Mouse (Mus musculus) intestine, embryonic 15.5 days (tissue): ENCODE results near the gene Gjb5. TPM values are rescaled to one million over a fixed set of nuclear protein-coding genes. Genes with fewer than 3 reads are reported as not detected.
A peak's percentile ranks its signal among the peaks of the same experiment; 100 is the strongest.

Source experiments
- ATAC-seq: fragments of 200-750 bp; cut with Nextera tagmentation; 2 replicates; pipeline ENCODE4 v1.8.0; 2017; ENCODE audit warnings: moderate TSS enrichment, moderate library complexity
- H3K27ac ChIP-seq: fragments of 300-500 bp; sonication (generic); 2 replicates; pipeline ENCODE4 v1.5.1; 2015; ENCODE audit warnings: mild to moderate bottlenecking, inconsistent platforms
- H3K27me3 ChIP-seq: fragments of 300-500 bp; sonication (generic); replicated peaks from 2 replicates; pipeline ENCODE4 v1.6.1; 2015; ENCODE audit warnings: inconsistent platforms
- H3K36me3 ChIP-seq: fragments of 300-500 bp; sonication (generic); 2 replicates; pipeline ENCODE4 v1.6.1; 2015; ENCODE audit warnings: inconsistent platforms
- H3K4me1 ChIP-seq: fragments of 300-500 bp; sonication (generic); replicated peaks from 2 replicates; pipeline ENCODE4 v1.6.1; 2015; ENCODE audit warnings: inconsistent platforms
- H3K4me2 ChIP-seq: fragments of 300-500 bp; sonication (generic); replicated peaks from 2 replicates; pipeline ENCODE4 v1.6.1; 2015; ENCODE audit warnings: mild to moderate bottlenecking, inconsistent platforms
- H3K4me3 ChIP-seq: fragments of 300-500 bp; sonication (generic); replicated peaks from 2 replicates; pipeline ENCODE4 v1.5.1; 2015; ENCODE audit warnings: inconsistent platforms
- H3K9ac ChIP-seq: fragments of 300-500 bp; sonication (generic); 2 replicates; pipeline ENCODE4 v1.6.1; 2015; ENCODE audit warnings: inconsistent platforms
- H3K9me3 ChIP-seq: fragments of 300-500 bp; sonication (generic); 2 replicates; pipeline ENCODE4 v1.6.1; 2016; ENCODE audit warnings: inconsistent platforms
- WGBS: fragments of 180-500 bp; shearing (Covaris S2); methylation state at CpG from one replicate; pipeline ENCODE4 v1.1.7; 2015; 5-methylcytosine and 5-hydroxymethylcytosine counted together
- polyA plus RNA-seq: library from polyadenylated mRNA; unstranded; fragments of >200 nt; fragmentation: Nextera tagmentation; extraction: Ambion mirVana; gene quantifications from 2 replicates; pipeline ENCODE4 v1.2.1, GENCODE M21; 2015

The Gjb5 gene
- polyA plus RNA-seq, 1 experiment from 2014 or later: 0.89 TPM

GRCm38 (mm10) chr4:127368379-127368973, 10.5 kb upstream of the Gjb5 start:
- Histone ChIP-seq H3K9ac (no peak overlapping the region), H3K9me3 (no peaks in the 10 kb centered on the region), H3K4me3 (no peak overlapping the region), H3K36me3 (no peaks in the 10 kb centered on the region), H3K4me2 (no peak overlapping the region), H3K4me1 (peaks cover 8% of the 10 kb centered on the region), H3K27ac (no peak overlapping the region), H3K27me3 (no peaks in the 10 kb centered on the region)
- 30% methylated on average over 13 of the region's 13 CpGs for WGBS
- ATAC-seq: no peak; the same call in 1 of the 2 replicates

GRCm38 (mm10) chr4:127365834-127366233, 7.9 kb upstream of the Gjb5 start:
- WGBS: 19% methylated on average over 4 of the region's 4 CpGs
- Histone ChIP-seq H3K4me1 (0 out of 2 replicates have a peak, but pooled peaks cover 3% of the 10 kb centered on the region), H3K27me3 (no peaks in the 10 kb centered on the region; the same call in 1 of the 2 replicates), H3K4me2 (no peak overlapping the region), H3K9me3 (no peaks in the 10 kb centered on the region), H3K36me3 (no peaks in the 10 kb centered on the region), H3K9ac (no peak overlapping the region), H3K4me3 (no peak overlapping the region), H3K27ac (no peak overlapping the region)
- ATAC-seq: no peak

DNA sequence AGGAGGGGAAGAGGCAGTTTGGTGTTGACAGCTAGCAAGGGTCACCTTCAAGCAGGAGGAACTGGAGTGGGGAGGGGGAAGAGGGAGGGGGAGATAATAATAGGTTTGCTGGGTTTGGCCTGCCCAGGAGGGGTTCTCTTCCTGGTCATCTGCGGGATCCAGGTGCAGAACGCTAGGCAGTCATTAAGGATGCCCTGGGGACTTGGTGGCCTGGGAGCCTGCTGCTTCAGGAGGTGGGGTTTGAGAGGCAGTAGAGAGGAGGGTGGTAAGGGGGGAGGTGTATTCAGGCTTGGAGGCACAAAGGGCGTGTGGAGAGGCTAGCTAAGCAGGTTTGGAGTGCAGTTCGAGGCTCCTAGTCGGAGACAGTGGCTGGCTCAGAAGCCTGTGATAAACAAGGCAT, 7.5 kb upstream of the Gjb5 start:
- H3K9ac ChIP-seq: no peak overlapping the region
- WGBS: 33% methylated on average over 5 of the region's 5 CpGs

DNA sequence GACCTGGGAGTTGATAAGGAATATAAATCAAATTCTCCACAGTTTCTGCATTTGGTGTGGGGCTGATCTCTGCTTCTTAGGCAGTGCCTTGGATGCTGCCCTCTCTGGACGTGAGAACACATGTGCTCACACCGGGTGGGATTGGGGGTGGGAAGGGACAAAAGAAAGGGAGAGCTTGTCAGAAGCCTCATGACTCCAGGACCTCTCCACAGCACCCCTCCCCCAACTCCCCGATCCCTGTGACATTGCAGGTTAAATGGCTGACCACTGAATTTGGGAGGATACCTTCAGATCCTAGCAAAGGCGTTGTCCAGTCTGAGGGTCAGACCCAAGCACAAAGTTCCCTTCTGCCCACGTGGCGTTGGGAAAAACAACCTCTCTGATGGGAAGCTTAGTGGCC, 6.5 kb upstream of the Gjb5 start:
- 0 out of 2 replicates have a peak, but pooled peaks cover 3% of the 10 kb centered on the region for H3K4me1 ChIP-seq
- no peaks in the 10 kb centered on the region; the same call in 1 of the 2 replicates for H3K27me3 ChIP-seq
- ATAC-seq: no peak
- no peak overlapping the region for H3K4me2 ChIP-seq
- H3K27ac ChIP-seq: no peak overlapping the region
- no peaks in the 10 kb centered on the region for H3K9me3 ChIP-seq
- H3K4me3 ChIP-seq: no peak overlapping the region
- H3K36me3 ChIP-seq: no peaks in the 10 kb centered on the region
- no peak overlapping the region for H3K9ac ChIP-seq
- 59% methylated on average over 6 of the region's 6 CpGs for WGBS

More for the DNA sequence above, 7.5 kb upstream of the Gjb5 start:
- H3K4me1 ChIP-seq: 0 out of 2 replicates have a peak, but pooled peaks cover 3% of the 10 kb centered on the region
- no peak for ATAC-seq
- no peaks in the 10 kb centered on the region for H3K9me3 ChIP-seq
- H3K27me3 ChIP-seq: no peaks in the 10 kb centered on the region; the same call in 1 of the 2 replicates
- H3K4me2 ChIP-seq: no peak overlapping the region
- H3K36me3 ChIP-seq: no peaks in the 10 kb centered on the region
- no peak overlapping the region for H3K4me3 ChIP-seq
- no peak overlapping the region for H3K27ac ChIP-seq

GRCm38 (mm10) chr4:127363331-127363730, 5.3 kb upstream of the Gjb5 start:
- no peaks in the 10 kb centered on the region for H3K36me3 ChIP-seq
- no peaks in the 10 kb centered on the region for H3K9me3 ChIP-seq
- no peaks in the 10 kb centered on the region; the same call in 1 of the 2 replicates for H3K27me3 ChIP-seq
- no peak overlapping the region for H3K9ac ChIP-seq
- no peak overlapping the region for H3K27ac ChIP-seq
- no peaks in the 10 kb centered on the region for H3K4me1 ChIP-seq
- 67% methylated on average over 4 of the region's 4 CpGs for WGBS
- H3K4me2 ChIP-seq: no peak overlapping the region
- no peak for ATAC-seq
- H3K4me3 ChIP-seq: no peak overlapping the region

DNA sequence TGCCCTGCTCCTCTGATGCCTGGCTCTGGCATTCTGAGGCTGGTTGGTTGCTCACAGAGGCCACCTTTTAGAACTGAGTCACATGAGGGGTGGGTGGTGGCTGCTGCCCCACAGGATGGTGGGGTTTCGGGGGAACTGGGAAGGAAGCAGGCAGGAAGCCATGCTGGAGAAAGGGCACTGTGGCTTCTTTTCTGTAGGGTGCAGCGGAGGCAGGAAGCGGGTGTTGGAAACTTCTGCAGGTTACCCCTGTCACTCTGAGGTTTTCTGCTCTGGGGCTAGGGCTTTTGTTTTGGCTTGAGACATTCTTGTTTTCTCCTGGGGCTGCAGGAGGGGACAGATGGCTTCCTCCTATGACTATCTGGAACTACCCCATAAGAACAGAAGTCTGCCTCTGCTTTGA, 4.5 kb upstream of the Gjb5 start:
- no peak for ATAC-seq
- WGBS: 84% methylated on average over 3 of the region's 3 CpGs
- Histone ChIP-seq H3K4me1 (no peaks in the 10 kb centered on the region), H3K4me3 (no peak overlapping the region), H3K9ac (no peak overlapping the region), H3K9me3 (no peaks in the 10 kb centered on the region), H3K4me2 (no peak overlapping the region), H3K27ac (no peak overlapping the region), H3K36me3 (no peaks in the 10 kb centered on the region), H3K27me3 (no peaks in the 10 kb centered on the region; the same call in 1 of the 2 replicates)

DNA sequence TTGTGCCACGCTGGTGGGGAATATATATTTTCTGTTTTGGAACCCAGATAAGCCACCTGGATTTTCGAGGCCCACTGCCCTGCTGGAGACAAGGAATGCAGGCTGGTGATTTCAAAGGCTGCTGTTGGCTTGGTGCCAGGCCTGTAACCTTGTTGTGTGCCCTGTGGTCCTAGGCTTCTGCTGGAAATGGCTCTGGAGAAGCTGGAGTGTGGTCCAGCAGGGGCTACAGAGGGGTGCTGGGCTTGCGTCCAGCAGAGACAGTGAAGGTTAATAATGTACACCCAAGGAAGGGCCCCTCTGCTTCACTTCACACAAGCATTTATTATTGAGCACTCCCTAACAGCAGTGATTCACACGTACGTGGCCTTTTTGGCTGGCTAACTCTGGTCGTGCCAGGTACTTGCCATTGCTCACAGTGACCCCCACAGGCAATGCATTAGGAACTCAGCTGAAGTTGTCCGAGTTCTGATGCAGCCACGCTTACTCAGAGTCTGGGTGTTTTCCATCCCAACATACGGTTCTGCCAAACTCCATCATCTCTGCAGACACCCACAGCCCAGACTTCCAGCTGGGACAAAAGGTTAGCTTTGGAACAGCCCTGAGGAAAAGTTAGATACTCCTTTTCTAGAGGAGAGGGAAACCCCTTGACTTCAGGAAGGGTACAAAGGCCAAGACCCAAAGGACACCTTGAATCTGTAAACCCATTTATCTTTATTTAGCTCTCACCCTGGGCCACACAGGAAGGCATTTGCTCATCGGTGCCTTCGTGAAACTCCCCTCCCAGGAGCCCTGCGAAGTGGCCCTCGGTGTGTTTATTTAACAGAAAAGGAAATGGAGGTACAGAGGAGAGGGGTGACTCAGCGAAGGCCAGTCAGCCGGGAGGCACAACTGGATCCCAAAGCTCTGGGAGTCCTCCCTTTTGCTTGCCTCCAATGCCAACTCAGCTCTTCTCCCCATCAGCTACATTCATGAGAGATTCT, 3.2 kb downstream of the Gjb5 start:
- Histone ChIP-seq H3K4me2 (no peak overlapping the region), H3K36me3 (no peaks in the 10 kb centered on the region), H3K27me3 (no peaks in the 10 kb centered on the region), H3K27ac (no peak overlapping the region), H3K9ac (no peak overlapping the region), H3K4me3 (no peak overlapping the region), H3K4me1 (peaks cover 10% of the 10 kb centered on the region), H3K9me3 (no peaks in the 10 kb centered on the region)
- 0 out of 2 replicates have a peak, but pooled peaks have one; percentile 23 for ATAC-seq
- WGBS: 38% methylated on average over 15 of the region's 15 CpGs

DNA sequence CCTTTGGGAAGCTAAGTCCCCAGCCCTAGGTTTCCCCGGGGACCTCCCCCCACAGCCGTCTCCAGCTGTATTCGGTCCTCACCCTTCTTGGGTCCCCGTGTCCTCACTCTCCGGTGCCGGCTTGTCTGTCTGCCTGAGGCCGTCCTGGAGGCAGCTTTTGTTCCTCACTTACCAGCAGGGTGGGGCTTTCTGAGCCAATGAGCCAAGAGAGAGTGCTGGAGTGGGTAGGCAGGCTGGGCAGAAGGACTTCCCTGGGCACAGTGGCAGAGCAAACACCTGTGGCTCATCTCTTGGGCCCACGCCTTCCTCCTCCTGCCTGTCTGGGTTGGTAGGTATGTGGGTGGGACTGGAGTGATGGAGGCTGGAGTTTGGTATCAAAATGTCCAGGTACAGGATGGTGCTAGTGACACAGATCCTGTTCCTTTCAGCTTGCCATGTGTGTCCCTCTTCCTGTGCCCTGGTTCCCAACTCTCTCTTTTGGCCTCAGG, 4.0 kb downstream of the Gjb5 start, which contains the start of gene Gjb4:
TSS of gene Gjb4 (minus strand) at position 131 of the 488 bp plus-strand sequence.
- no peak within 1 kb of the TSS for H3K27ac ChIP-seq
- ATAC-seq: 0 out of 2 replicates have a peak, but pooled peaks have one; percentile 8
- H3K4me2 ChIP-seq: no peak within 1 kb of the TSS
- no peaks in the 10 kb centered on the region for H3K36me3 ChIP-seq
- H3K4me1 ChIP-seq: peaks cover 10% of the 10 kb centered on the region
- H3K27me3 ChIP-seq: no peaks in the 10 kb centered on the region
- WGBS: 53% methylated on average over 8 of the region's 8 CpGs
- no peaks in the 10 kb centered on the region for H3K9me3 ChIP-seq
- no peak within 1 kb of the TSS for H3K9ac ChIP-seq
- H3K4me3 ChIP-seq: no peak within 1 kb of the TSS

GRCm38 (mm10) chr4:127352594-127352993, 5.4 kb downstream of the Gjb5 start:
- Histone ChIP-seq H3K4me2 (no peak overlapping the region), H3K4me1 (peaks cover 10% of the 10 kb centered on the region), H3K27me3 (no peaks in the 10 kb centered on the region), H3K4me3 (no peak overlapping the region), H3K9ac (no peak overlapping the region), H3K9me3 (no peaks in the 10 kb centered on the region), H3K36me3 (no peaks in the 10 kb centered on the region), H3K27ac (no peak overlapping the region)
- WGBS: 33% methylated on average over 1 of the region's 1 CpGs
- no peak for ATAC-seq

DNA sequence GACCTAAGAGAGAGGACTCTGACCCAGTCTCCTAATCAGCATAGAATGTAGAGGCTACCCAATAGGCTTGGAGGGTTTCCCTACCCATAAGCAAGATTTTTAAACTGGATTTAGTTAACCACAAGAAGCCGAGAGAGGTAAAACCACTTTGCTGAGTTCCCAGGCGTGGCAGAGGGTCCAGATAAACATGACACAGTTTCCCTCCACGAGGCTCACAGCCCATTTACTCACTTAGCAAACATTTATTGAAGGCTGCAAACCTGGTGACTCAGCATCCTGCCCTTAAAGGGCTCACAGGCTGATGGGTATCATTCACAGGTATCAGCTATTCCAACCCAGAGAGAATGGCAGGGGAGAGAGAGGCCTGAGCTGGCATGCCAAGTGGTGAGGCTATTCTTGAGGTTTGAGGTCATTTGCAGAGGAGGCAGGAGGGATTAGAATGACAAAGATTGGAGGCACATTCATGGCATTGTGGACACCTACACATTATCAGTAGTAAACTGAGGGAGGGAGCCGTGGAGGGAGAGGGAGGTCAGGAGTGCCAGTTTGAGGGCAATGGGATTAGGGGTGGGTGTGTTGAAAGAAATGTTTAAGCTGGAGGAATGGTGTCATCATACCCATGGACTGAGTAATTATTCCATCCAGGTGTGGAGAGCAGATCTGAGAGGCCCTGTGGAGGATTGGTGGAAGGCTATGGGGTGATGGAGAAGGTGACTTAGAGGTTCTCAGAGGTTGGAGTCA, 8.3 kb downstream of the Gjb5 start:
- no peak overlapping the region for H3K4me3 ChIP-seq
- 52% methylated on average over 4 of the region's 4 CpGs for WGBS
- H3K27ac ChIP-seq: no peak overlapping the region
- H3K36me3 ChIP-seq: no peaks in the 10 kb centered on the region
- H3K27me3 ChIP-seq: no peaks in the 10 kb centered on the region
- ATAC-seq: no peak
- no peak overlapping the region for H3K4me2 ChIP-seq
- H3K4me1 ChIP-seq: peaks cover 8% of the 10 kb centered on the region
- no peaks in the 10 kb centered on the region for H3K9me3 ChIP-seq
- no peak overlapping the region for H3K9ac ChIP-seq

DNA sequence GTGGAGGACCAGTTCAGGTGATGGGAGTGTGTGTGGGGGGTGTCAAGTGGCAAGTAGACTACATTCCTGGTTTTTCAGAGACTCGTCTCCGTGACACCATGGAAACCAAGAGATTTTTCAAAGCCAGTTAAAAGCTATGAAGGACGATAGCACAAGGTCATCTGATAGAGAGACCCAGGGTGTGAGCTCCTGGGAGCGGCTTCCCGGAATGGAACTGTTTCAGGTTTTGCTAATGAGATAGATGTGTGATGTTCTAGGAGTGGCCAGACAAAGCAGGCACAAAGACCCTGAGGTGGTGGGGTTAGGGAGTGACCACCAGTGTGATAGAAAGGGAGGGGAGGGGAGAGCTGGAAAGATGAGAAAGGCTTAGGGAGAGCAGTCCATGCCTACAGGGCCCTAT, 13.0 kb downstream of the Gjb5 start:
- H3K4me3 ChIP-seq: no peak overlapping the region
- no peaks in the 10 kb centered on the region for H3K4me1 ChIP-seq
- no peak overlapping the region for H3K9ac ChIP-seq
- 69% methylated on average over 5 of the region's 5 CpGs for WGBS
- H3K27ac ChIP-seq: no peak overlapping the region
- no peak overlapping the region for H3K4me2 ChIP-seq
- H3K9me3 ChIP-seq: no peaks in the 10 kb centered on the region
- H3K27me3 ChIP-seq: no peaks in the 10 kb centered on the region
- no peak for ATAC-seq
- no peaks in the 10 kb centered on the region for H3K36me3 ChIP-seq

- H3K4me3 ChIP-seq: no peak overlapping the region
- H3K27ac ChIP-seq: no peak overlapping the region
- no peaks in the 10 kb centered on the region for H3K9me3 ChIP-seq
- no peaks in the 10 kb centered on the region for H3K27me3 ChIP-seq
- H3K9ac ChIP-seq: no peak overlapping the region
- no peak overlapping the region for H3K4me2 ChIP-seq
- no peaks in the 10 kb centered on the region for H3K36me3 ChIP-seq
- no peaks in the 10 kb centered on the region for H3K4me1 ChIP-seq
- 51% methylated on average over 6 of the region's 6 CpGs for WGBS
- no peak for ATAC-seq
Observed at GRCm38 (mm10) chr4:127341372-127341771, 16.6 kb downstream of the Gjb5 start.
